ENCODE assay signal across 10 mouse cellular contexts in genomic region chr5:35244204-35244603, GRCm38 (mm10). TPM values are rescaled to one million over a fixed set of nuclear protein-coding genes. Genes with fewer than 3 reads are reported as not detected.
DNase-seq lines count a peak whose midpoint lies in the region; ATAC-seq and TF ChIP-seq lines count a peak whose summit lies in the region.
"Had no signal": no experiment of that assay in that cellular context is flagged by ENCODE, and none has a peak within 500 bp of the region (broad histone marks: within the 10 kb centered on the region; RNA-seq: fewer than 3 reads in every experiment).

No protein-coding gene starts in this region.

- H3K36me3 ChIP-seq in heart, postnatal 0 days (replicated peaks; ENCODE audit: control insufficient read depth, insufficient read depth, low read length) = no peaks in the 10 kb centered on the region
- H3K36me3 ChIP-seq in testis, adult 2 months (ENCODE audit: control insufficient read depth, insufficient read depth, low read length) = no peaks in the 10 kb centered on the region
- no peaks in the 10 kb centered on the region for H3K36me3 ChIP-seq in embryonic facial prominence, embryonic 12.5 days
- H3K36me3 ChIP-seq in splenic B cell, adult 2 months (ENCODE audit: control insufficient read depth, insufficient read depth, low read length, poor library complexity, severe bottlenecking) = no peaks in the 10 kb centered on the region
- H3K36me3 ChIP-seq: midbrain, embryonic 15.5 days had no signal

- H3K9ac ChIP-seq in heart, postnatal 0 days (replicated peaks; ENCODE audit: low read depth, low read length) = no peak overlapping the region
- H3K9ac ChIP-seq in embryonic facial prominence, embryonic 12.5 days = no peak overlapping the region
- H3K9ac ChIP-seq: midbrain, embryonic 15.5 days had no signal

- TF ChIP-seq CTCF in heart, postnatal 0 days (IDR thresholded peaks at IDR 0.05; ENCODE audit: low read depth) = peak; percentile 44
- no peak for TF ChIP-seq CTCF in testis, adult 2 months (IDR thresholded peaks at IDR 0.05; ENCODE audit: control insufficient read depth, insufficient read depth, insufficient replicate concordance, low read depth, low read length)

- 4% methylated on average over 1 of the region's 1 CpGs for WGBS in heart, postnatal 0 days
- 5% methylated on average over 1 of the region's 1 CpGs for WGBS in embryonic facial prominence, embryonic 12.5 days

- H3K4me2 ChIP-seq in heart, postnatal 0 days (ENCODE audit: low read depth, low read length) = no peak overlapping the region
- H3K4me2 ChIP-seq in embryonic facial prominence, embryonic 12.5 days (replicated peaks) = no peak overlapping the region
- H3K4me2 ChIP-seq: midbrain, embryonic 15.5 days had no signal

- H3K27ac ChIP-seq in heart, postnatal 0 days (ENCODE audit: low read depth) = no peak overlapping the region
- no peak overlapping the region for H3K27ac ChIP-seq in testis, adult 2 months (ENCODE audit: control insufficient read depth, insufficient read depth, low read depth, low read length)
- no peak overlapping the region for H3K27ac ChIP-seq in embryonic facial prominence, embryonic 12.5 days
- H3K27ac ChIP-seq: midbrain, embryonic 15.5 days had no signal

- H3K27me3 ChIP-seq in heart, postnatal 0 days (ENCODE audit: control insufficient read depth, insufficient read depth, low read length) = peaks cover 18% of the 10 kb centered on the region; the same call in 1 of the 2 replicates
- no peaks in the 10 kb centered on the region for H3K27me3 ChIP-seq in testis, adult 2 months (ENCODE audit: control insufficient read depth, insufficient read depth, low read length)
- H3K27me3 ChIP-seq in embryonic facial prominence, embryonic 12.5 days = no peaks in the 10 kb centered on the region
- no peaks in the 10 kb centered on the region for H3K27me3 ChIP-seq in splenic B cell, adult 2 months (ENCODE audit: control insufficient read depth, insufficient read depth, low read length, poor library complexity, severe bottlenecking)
- H3K27me3 ChIP-seq: midbrain, embryonic 15.5 days had no signal

- intact Hi-C loops in heart, postnatal 25 days (cut with DNase I) = loop anchor here (10.0 kb wide), 1 partner anchor 101 kb away; no protein-coding TSS in a partner anchor

- no peak for TF ChIP-seq POLR2A in testis, adult 2 months (IDR thresholded peaks at IDR 0.05; ENCODE audit: control insufficient read depth, low read depth, low read length)

- TF ChIP-seq EP300 in heart, postnatal 0 days (IDR thresholded peaks at IDR 0.05; ENCODE audit: low read depth) = no peak

- no peak overlapping the region for H3K4me3 ChIP-seq in heart, postnatal 0 days (ENCODE audit: low read depth, low read length)
- peak overlapping the region; percentile 64 for H3K4me3 ChIP-seq in testis, adult 2 months (ENCODE audit: control insufficient read depth, low read depth, low read length)
- H3K4me3 ChIP-seq in embryonic facial prominence, embryonic 12.5 days = no peak overlapping the region
- H3K4me3 ChIP-seq: midbrain, embryonic 15.5 days had no signal

- H3K9me3 ChIP-seq in heart, postnatal 0 days (replicated peaks; ENCODE audit: control insufficient read depth, low read length) = peaks cover 6% of the 10 kb centered on the region; the same call in 1 of the 2 replicates
- H3K9me3 ChIP-seq in embryonic facial prominence, embryonic 12.5 days = 0 out of 2 replicates have a peak, but pooled peaks cover 5% of the 10 kb centered on the region

- ATAC-seq in heart, postnatal 0 days (ENCODE audit: insufficient read depth, low read depth) = no peak
- ATAC-seq in embryonic facial prominence, embryonic 12.5 days (ENCODE audit: insufficient number of reproducible peaks, insufficient read depth, low FRiP score, low TSS enrichment) = 0 out of 2 replicates have a peak, but pooled peaks have one; percentile 47
- ATAC-seq: midbrain, embryonic 15.5 days; Patski had no signal

- H3K4me1 ChIP-seq in heart, postnatal 0 days (ENCODE audit: control insufficient read depth, insufficient read depth) = no peaks in the 10 kb centered on the region
- peaks cover 4% of the 10 kb centered on the region; the same call in 1 of the 2 replicates for H3K4me1 ChIP-seq in testis, adult 2 months (ENCODE audit: control insufficient read depth, insufficient read depth, low read length)
- H3K4me1 ChIP-seq in embryonic facial prominence, embryonic 12.5 days = peaks cover 4% of the 10 kb centered on the region

- DNase-seq in heart, postnatal 0 days (ENCODE audit: low spot score) = no peak
- no peak for DNase-seq in heart, postnatal 25 days (ENCODE audit: low spot score)
- DNase-seq in testis, postnatal 14 days (ENCODE audit: low spot score) = no peak
- peak; percentile 35 for DNase-seq in splenic B cell, adult 2 months (ENCODE audit: low read depth, low spot score)
- DNase-seq in left cerebral cortex, adult 18-20 months (ENCODE audit: low spot score in 2 of 2) = no peak
- DNase-seq in heart, adult 11 months = no peak

RNA-seq across cellular contexts. Expression of gene Adra2c, which starts 33.9 kb away (rescaled TPM):
- total RNA-seq in heart, postnatal 0 days (2014; rRNA removed; ENCODE audit: low replicate concordance) = 0.76 TPM in 1 of 2 replicates, not detected in the other
- not detected in 2 replicates for polyA plus RNA-seq in heart, postnatal 0 days (2015; fragmentation: Nextera tagmentation; extraction: Ambion mirVana)
- total RNA-seq in heart, postnatal 25 days (2021) = under 1 TPM; 0.34 to 0.47 TPM
- 0.10 and 0.26 TPM in 2 replicates for polyA plus RNA-seq in testis, adult 2 months (2012; rRNA removed)
- polyA plus RNA-seq in embryonic facial prominence, embryonic 12.5 days (2016; fragmentation: Nextera tagmentation; extraction: Ambion mirVana) = 0.24 and 0.33 TPM in 2 replicates
- 10 to 100 TPM; 25.6 to 28.9 TPM for total RNA-seq in left cerebral cortex, adult 18-20 months (2021)

Comparison
In these comparisons a context has a peak if more than half of its experiments do, and no peak if none do; other contexts are left out.
1. RNA of gene Adra2c, which starts 33.9 kb away (total RNA-seq): 25.6 to 28.9 TPM in left cerebral cortex, adult 18-20 months; 0.76 TPM in heart, postnatal 0 days and 0.34 to 0.47 TPM in heart, postnatal 25 days; every median in the first group is over 10 times any median in the second.